Mouse (Mus musculus): ENCODE measurements around the gene Celf2. TPM values are rescaled to one million over a fixed set of nuclear protein-coding genes. Genes with fewer than 3 reads are reported as not detected.

The Celf2 gene
- polyA plus RNA-seq, 1 experiment from 2014 or later, result 16.5 TPM

DNA sequence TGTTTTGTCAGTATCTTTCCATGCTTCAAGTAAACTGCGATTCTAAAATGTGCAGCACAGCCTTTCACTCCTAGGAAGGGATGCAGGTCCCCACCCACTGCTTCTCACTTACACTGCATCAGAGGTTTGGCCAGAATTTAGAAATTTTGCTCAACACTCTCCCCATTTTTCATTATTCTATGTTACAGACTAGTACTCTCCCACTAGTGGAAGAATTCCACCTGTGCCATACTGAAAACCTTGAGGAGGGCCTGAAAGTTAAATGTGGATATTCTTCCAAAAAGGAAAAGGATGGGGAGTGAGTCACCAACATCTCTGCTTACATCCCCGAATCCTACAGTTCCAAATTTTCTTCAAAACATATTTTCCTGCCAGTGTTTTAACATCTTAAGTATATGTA, 276.0 kb downstream of the Celf2 start:
- no peaks in the 10 kb centered on the region for H3K4me1 ChIP-seq (ENCODE audit: insufficient read depth, low read length)
- H3K36me3 ChIP-seq (ENCODE audit: insufficient read depth, low read length), result no peaks in the 10 kb centered on the region
- no peak overlapping the region for H3K4me2 ChIP-seq (replicated peaks; ENCODE audit: low read depth, low read length)
- no peak overlapping the region for H3K27ac ChIP-seq (ENCODE audit: low read length)
- H3K9ac ChIP-seq (replicated peaks; ENCODE audit: low read length), result no peak overlapping the region
- H3K9me3 ChIP-seq (ENCODE audit: low read length), result 0 out of 2 replicates have a peak, but pooled peaks cover 2% of the 10 kb centered on the region
- H3K27me3 ChIP-seq (ENCODE audit: insufficient read depth, low read length), result no peaks in the 10 kb centered on the region
- WGBS, result 90% methylated on average over 2 of the region's 2 CpGs
- no peak for ATAC-seq (ENCODE audit: low FRiP score, low TSS enrichment)
- H3K4me3 ChIP-seq (ENCODE audit: low read length), result no peak overlapping the region

DNA sequence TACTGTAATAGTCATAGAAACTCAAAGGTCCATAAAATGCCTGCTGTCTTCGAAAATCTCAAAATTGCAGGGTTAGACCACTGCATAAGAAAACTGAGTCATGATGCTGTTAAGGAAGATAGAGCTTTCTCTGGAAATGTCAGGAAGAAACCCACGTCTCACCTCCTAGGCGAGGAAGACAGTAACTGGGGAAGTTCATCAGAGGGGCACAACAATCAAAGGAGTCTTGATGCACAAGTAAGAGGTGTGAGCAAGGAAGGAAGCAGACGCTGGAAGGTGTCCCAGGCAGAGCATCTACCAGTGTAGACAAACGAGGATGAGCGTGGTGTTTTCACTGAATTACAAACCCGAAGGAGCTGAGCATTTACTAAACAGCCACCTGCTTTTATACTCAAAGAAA, 282.6 kb downstream of the Celf2 start:
- Histone ChIP-seq H3K4me3 (ENCODE audit: low read length) (no peak overlapping the region), H3K9me3 (ENCODE audit: low read length) (no peaks in the 10 kb centered on the region), H3K27ac (ENCODE audit: low read length) (no peak overlapping the region), H3K9ac (replicated peaks; ENCODE audit: low read length) (no peak overlapping the region), H3K4me1 (ENCODE audit: insufficient read depth, low read length) (0 out of 2 replicates have a peak, but pooled peaks cover 6% of the 10 kb centered on the region), H3K36me3 (ENCODE audit: insufficient read depth, low read length) (no peaks in the 10 kb centered on the region), H3K4me2 (replicated peaks; ENCODE audit: low read depth, low read length) (no peak overlapping the region), H3K27me3 (ENCODE audit: insufficient read depth, low read length) (no peaks in the 10 kb centered on the region)
- no peak for ATAC-seq (ENCODE audit: low FRiP score, low TSS enrichment)
- WGBS, result 80% methylated on average over 7 of the region's 7 CpGs

DNA sequence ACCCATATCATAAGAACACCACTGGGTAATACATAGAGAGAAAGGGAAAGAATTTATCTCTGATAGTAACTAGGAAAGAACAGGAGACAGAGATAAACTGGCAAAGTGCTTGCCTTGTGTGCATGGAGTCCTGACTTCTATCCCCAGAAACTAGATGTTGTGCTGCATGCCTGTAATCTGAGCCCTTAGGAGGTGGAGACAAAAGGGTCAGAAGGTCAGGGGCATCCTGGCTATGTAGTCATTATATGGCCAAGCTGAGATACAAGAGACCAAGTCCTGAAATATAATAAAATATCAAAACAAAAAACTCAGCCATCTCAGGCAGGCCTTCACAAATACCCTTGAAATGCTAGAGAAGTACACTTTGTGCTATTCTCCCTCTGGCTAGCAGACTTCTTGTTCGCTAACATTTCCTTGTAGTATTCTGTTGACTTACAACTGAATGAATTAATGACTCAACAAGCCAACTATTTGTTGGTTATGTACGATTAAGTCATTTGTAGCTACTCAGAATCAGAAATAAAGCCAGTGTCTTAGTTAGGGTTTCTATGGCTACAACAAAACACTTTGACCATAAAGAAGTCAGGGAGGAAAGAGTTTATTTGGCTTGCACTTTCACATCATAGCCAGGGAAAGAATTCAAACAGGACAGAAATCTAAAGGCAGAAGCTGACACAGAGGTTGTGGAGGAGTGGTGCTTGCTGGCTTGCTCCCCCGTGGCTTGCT, 284.9 kb downstream of the Celf2 start:
- Histone ChIP-seq H3K4me3 (ENCODE audit: low read length) (no peak overlapping the region), H3K27me3 (ENCODE audit: insufficient read depth, low read length) (no peaks in the 10 kb centered on the region), H3K4me2 (replicated peaks; ENCODE audit: low read depth, low read length) (no peak overlapping the region), H3K9me3 (ENCODE audit: low read length) (no peaks in the 10 kb centered on the region), H3K36me3 (ENCODE audit: insufficient read depth, low read length) (no peaks in the 10 kb centered on the region), H3K9ac (replicated peaks; ENCODE audit: low read length) (no peak overlapping the region), H3K27ac (ENCODE audit: low read length) (no peak overlapping the region), H3K4me1 (ENCODE audit: insufficient read depth, low read length) (0 out of 2 replicates have a peak, but pooled peaks cover 6% of the 10 kb centered on the region)
- 59% methylated on average over 3 of the region's 3 CpGs for WGBS
- ATAC-seq (ENCODE audit: low FRiP score, low TSS enrichment), result no peak

DNA sequence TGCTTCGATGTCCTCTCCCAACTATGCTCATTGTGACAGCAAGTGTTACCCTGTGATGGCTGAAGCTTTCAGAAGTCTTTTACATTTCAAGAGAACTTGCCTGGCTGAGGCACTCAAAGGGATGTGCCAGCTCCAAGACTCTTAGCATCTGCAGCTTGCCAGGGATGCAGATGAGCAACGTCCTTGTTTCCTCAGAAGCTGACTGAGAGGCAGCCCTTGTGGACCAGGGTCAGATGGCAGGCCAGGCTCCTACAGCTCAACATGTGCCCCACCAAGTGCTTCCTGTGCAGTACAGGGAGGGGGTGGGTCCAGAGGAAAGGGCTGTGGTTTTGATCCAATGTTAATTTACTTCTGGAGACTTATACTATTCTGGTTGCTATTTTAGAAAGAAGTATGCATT, 285.8 kb downstream of the Celf2 start:
- Histone ChIP-seq H3K27me3 (ENCODE audit: insufficient read depth, low read length) (no peaks in the 10 kb centered on the region), H3K4me1 (ENCODE audit: insufficient read depth, low read length) (0 out of 2 replicates have a peak, but pooled peaks cover 6% of the 10 kb centered on the region), H3K4me2 (replicated peaks; ENCODE audit: low read depth, low read length) (no peak overlapping the region), H3K27ac (ENCODE audit: low read length) (no peak overlapping the region), H3K9ac (replicated peaks; ENCODE audit: low read length) (no peak overlapping the region), H3K4me3 (ENCODE audit: low read length) (no peak overlapping the region), H3K36me3 (ENCODE audit: insufficient read depth, low read length) (no peaks in the 10 kb centered on the region), H3K9me3 (ENCODE audit: low read length) (no peaks in the 10 kb centered on the region)
- WGBS, result 45% methylated on average over 2 of the region's 2 CpGs
- no peak for ATAC-seq (ENCODE audit: low FRiP score, low TSS enrichment)

DNA sequence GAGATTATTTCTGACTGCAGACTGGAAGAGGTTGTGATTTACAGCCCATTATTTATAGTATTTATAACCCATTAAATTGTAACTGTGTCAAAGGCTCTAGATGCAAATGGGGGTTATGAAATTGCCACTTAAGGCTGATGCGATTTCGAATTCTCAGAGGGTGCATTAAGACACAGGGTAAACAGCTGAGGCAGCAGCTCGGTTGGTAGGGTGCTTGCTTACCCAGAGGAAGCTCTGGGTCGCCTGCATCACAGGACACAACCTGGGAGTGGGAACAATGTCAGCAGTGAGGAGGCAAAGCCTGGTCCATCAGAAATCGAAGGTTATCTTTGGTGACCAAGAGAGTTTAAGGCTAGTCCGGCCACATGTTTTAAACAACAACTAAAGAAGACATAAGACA, 286.5 kb downstream of the Celf2 start:
- no peak for ATAC-seq (ENCODE audit: low FRiP score, low TSS enrichment)
- no peak overlapping the region for H3K4me3 ChIP-seq (ENCODE audit: low read length)
- H3K4me1 ChIP-seq (ENCODE audit: insufficient read depth, low read length), result 0 out of 2 replicates have a peak, but pooled peaks cover 6% of the 10 kb centered on the region
- H3K36me3 ChIP-seq (ENCODE audit: insufficient read depth, low read length), result no peaks in the 10 kb centered on the region
- no peak overlapping the region for H3K4me2 ChIP-seq (replicated peaks; ENCODE audit: low read depth, low read length)
- no peaks in the 10 kb centered on the region for H3K9me3 ChIP-seq (ENCODE audit: low read length)
- H3K27me3 ChIP-seq (ENCODE audit: insufficient read depth, low read length), result no peaks in the 10 kb centered on the region
- WGBS, result 77% methylated on average over 6 of the region's 6 CpGs
- H3K9ac ChIP-seq (replicated peaks; ENCODE audit: low read length), result no peak overlapping the region
- no peak overlapping the region for H3K27ac ChIP-seq (ENCODE audit: low read length)

DNA sequence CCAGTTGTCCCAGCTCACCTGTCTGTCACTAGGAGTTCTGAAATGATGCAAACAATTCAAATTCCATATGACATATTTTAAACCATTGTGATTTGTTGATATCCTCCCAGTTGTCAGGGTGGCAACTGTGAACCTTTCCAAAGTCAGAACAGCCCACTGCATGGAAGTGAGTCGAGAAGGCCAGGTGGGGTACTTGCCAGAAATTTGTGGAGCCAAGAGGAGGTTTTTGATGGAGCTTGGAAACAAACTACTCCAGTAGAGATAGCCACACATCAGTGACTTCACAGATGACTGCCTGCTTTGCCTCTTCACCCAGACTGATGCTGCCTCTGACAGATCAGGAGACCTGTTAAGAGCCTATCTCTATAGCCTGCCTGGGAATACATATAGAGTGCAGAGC, 287.5 kb downstream of the Celf2 start:
- H3K27me3 ChIP-seq (ENCODE audit: insufficient read depth, low read length), result no peaks in the 10 kb centered on the region

DNA sequence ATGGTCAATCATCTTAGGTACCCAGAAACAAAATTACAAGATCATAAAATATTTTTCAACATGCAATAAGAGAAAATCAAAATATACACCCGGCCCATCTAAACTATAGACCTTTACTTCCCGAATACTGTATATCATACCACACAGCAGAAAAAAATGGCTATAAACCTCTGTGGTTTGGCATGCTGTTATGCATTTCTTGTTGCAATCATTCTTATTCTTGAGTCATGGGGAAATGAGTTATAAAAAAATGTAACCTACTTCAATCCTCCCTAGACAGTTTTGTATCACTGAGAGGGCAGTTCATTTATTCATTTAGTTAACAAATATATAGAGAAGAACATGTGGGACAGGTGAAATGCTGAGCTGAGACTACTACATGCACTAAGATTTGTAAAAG, 291.3 kb downstream of the Celf2 start:
- Histone ChIP-seq H3K9me3 (ENCODE audit: low read length) (no peaks in the 10 kb centered on the region), H3K27me3 (ENCODE audit: insufficient read depth, low read length) (no peaks in the 10 kb centered on the region), H3K4me1 (ENCODE audit: insufficient read depth, low read length) (no peaks in the 10 kb centered on the region), H3K4me3 (ENCODE audit: low read length) (no peak overlapping the region), H3K27ac (ENCODE audit: low read length) (no peak overlapping the region), H3K36me3 (ENCODE audit: insufficient read depth, low read length) (no peaks in the 10 kb centered on the region), H3K4me2 (replicated peaks; ENCODE audit: low read depth, low read length) (no peak overlapping the region), H3K9ac (replicated peaks; ENCODE audit: low read length) (no peak overlapping the region)
- WGBS, result 94% methylated on average over 2 of the region's 2 CpGs
- no peak for ATAC-seq (ENCODE audit: low FRiP score, low TSS enrichment)

More for the DNA sequence above, 287.5 kb downstream of the Celf2 start:
- Histone ChIP-seq H3K36me3 (ENCODE audit: insufficient read depth, low read length) (no peaks in the 10 kb centered on the region), H3K27ac (ENCODE audit: low read length) (no peak overlapping the region), H3K4me3 (ENCODE audit: low read length) (no peak overlapping the region), H3K4me1 (ENCODE audit: insufficient read depth, low read length) (0 out of 2 replicates have a peak, but pooled peaks cover 6% of the 10 kb centered on the region), H3K9me3 (ENCODE audit: low read length) (no peaks in the 10 kb centered on the region), H3K4me2 (replicated peaks; ENCODE audit: low read depth, low read length) (no peak overlapping the region), H3K9ac (replicated peaks; ENCODE audit: low read length) (no peak overlapping the region)
- ATAC-seq (ENCODE audit: low FRiP score, low TSS enrichment), result no peak
- 70% methylated on average over 1 of the region's 1 CpGs for WGBS

DNA sequence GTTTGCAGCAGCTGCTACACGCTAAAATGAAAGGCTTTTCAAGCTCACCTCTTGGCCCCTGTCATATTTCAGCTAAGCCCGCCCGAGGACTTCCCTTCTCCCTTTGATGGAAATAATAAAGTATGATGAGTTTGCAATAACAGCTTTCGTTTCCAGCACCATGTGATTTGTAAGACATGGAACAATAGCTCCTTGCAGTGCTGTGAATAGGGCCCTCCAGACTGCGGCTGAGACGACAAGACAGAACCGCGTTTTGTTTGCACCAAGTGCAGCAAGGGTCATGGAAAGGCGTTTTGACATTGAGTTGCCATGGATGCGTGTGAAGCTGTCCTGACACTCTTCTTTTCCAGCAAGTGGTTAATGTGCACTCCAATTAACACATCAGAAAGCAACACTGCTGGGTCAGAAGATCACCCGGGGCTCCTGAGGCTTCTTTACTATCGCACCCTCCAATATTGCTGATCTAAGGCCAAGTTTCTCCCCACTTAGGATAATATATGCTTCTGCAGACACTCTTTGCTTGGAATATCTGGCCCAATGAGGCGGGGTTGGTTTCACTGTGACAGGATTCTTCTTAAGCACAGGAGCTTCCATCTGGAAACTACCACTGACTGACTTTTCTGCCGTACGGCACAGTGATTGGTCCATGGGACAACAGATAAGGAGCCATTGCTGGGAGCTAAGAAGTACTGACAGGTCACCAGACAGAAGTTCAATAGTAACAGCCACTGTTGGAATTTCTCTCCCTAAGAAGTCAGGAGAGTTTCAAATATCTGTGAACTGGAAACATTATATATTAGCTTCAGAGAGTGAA, 301.5 kb downstream of the Celf2 start:
- Histone ChIP-seq H3K9ac (replicated peaks; ENCODE audit: low read length) (no peak overlapping the region), H3K27me3 (ENCODE audit: insufficient read depth, low read length) (no peaks in the 10 kb centered on the region), H3K27ac (ENCODE audit: low read length) (no peak overlapping the region), H3K4me2 (replicated peaks; ENCODE audit: low read depth, low read length) (no peak overlapping the region), H3K4me1 (ENCODE audit: insufficient read depth, low read length) (no peaks in the 10 kb centered on the region), H3K4me3 (ENCODE audit: low read length) (no peak overlapping the region), H3K36me3 (ENCODE audit: insufficient read depth, low read length) (no peaks in the 10 kb centered on the region), H3K9me3 (ENCODE audit: low read length) (no peaks in the 10 kb centered on the region)
- ATAC-seq (ENCODE audit: low FRiP score, low TSS enrichment), result peak; percentile 59; the same call in 1 of the 2 replicates
- 63% methylated on average over 15 of the region's 15 CpGs for WGBS

DNA sequence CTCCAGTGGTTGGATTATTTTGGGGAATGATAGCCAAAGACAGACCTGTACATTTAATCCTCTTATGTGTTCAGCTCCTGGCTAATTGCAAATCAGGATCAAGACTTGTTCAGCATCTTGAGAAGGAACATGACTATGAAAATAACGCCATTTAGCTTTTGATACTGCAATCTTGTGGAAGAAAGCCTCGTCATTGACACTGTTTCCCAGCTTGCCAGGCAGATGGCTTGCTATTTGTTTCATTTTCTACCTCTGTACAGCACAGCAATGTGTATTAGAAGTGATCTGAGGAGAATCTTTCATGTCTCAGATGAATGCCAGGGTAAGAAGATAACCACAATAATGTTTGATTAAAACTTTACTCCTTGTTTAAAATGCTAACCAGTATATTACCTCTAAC, 315.9 kb downstream of the Celf2 start:
- no peaks in the 10 kb centered on the region for H3K9me3 ChIP-seq (ENCODE audit: low read length)
- no peaks in the 10 kb centered on the region for H3K27me3 ChIP-seq (ENCODE audit: insufficient read depth, low read length)
- 78% methylated on average over 2 of the region's 2 CpGs for WGBS
- H3K36me3 ChIP-seq (ENCODE audit: insufficient read depth, low read length), result no peaks in the 10 kb centered on the region
- no peak overlapping the region for H3K27ac ChIP-seq (ENCODE audit: low read length)
- ATAC-seq (ENCODE audit: low FRiP score, low TSS enrichment), result no peak
- H3K4me3 ChIP-seq (ENCODE audit: low read length), result no peak overlapping the region
- no peaks in the 10 kb centered on the region for H3K4me1 ChIP-seq (ENCODE audit: insufficient read depth, low read length)
- H3K9ac ChIP-seq (replicated peaks; ENCODE audit: low read length), result no peak overlapping the region
- no peak overlapping the region for H3K4me2 ChIP-seq (replicated peaks; ENCODE audit: low read depth, low read length)

DNA sequence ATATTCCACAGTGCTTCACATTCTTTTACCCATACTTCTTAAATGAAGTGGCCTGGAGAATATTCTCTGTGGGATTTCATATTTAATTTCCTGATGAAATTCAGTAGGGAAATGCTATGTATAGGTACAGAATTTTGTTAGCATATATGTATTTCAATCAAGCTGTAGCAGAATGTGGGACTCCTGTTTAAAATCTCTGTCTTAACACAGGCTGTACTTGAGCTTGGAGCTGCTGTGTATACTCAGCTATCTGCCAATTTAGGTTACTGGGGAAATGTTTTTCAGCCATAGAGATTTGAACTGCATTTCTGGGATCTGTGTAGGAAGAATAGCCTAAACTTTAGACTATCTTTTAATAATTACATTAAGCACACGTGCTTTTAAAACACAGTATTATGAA, 330.2 kb downstream of the Celf2 start:
- Histone ChIP-seq H3K4me3 (ENCODE audit: low read length) (no peak overlapping the region), H3K36me3 (ENCODE audit: insufficient read depth, low read length) (no peaks in the 10 kb centered on the region), H3K9me3 (ENCODE audit: low read length) (no peaks in the 10 kb centered on the region), H3K27ac (ENCODE audit: low read length) (no peak overlapping the region), H3K27me3 (ENCODE audit: insufficient read depth, low read length) (no peaks in the 10 kb centered on the region), H3K9ac (replicated peaks; ENCODE audit: low read length) (no peak overlapping the region), H3K4me2 (replicated peaks; ENCODE audit: low read depth, low read length) (no peak overlapping the region), H3K4me1 (ENCODE audit: insufficient read depth, low read length) (no peaks in the 10 kb centered on the region)
- no peak for ATAC-seq (ENCODE audit: low FRiP score, low TSS enrichment)
- 71% methylated on average over 1 of the region's 1 CpGs for WGBS

Measured in kidney, embryonic 16.5 days (tissue).